Mouse (Mus musculus): ENCODE results near the gene Gldn.
A peak's percentile ranks its signal among the peaks of the same experiment; 100 is the strongest.

DNA sequence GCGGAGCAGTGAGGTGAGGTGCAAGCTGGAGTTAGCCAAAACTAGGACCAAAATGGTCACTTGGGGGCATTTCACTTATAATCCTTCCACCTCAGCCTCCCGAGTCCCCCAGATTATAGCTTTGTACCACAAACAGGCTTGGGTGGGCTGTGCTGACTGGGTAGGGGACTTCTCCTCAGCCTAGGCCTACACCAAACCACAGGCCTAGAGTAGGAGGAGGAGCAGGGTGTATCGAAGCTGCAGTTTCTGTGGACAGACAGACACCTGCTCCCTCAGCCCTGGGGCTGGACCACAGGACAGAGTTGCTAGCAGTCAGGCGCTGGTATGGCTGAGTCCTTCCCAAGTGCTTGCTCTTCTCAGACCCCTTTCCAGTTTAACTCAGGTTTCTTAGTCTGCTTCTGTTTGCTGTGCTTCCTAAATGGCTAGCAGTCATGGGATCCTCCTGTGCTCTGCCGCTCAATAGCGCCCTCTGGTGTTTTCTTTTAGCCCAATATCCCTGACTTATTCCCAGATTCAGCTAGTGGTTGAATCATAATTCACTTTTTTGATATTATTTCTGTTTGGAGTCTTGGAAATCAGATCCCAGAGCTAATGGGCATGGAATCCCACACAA lies 50.4 kb downstream of the Gldn start:
- TF ChIP-seq CTCF (IDR thresholded peaks at IDR 0.05) (peak; percentile 78), POLR2A (IDR thresholded peaks at IDR 0.05; ENCODE audit: insufficient read depth, low read depth, low read length) (no peak), EP300 (IDR thresholded peaks at IDR 0.05; ENCODE audit: insufficient read depth, low read depth, low read length) (no peak)
